Mouse (Mus musculus): ENCODE data around the gene Shisa9. TPM values are rescaled to one million over a fixed set of nuclear protein-coding genes. Genes with fewer than 3 reads are reported as not detected.

Gene Shisa9
- not detected for total RNA-seq (2023)

DNA sequence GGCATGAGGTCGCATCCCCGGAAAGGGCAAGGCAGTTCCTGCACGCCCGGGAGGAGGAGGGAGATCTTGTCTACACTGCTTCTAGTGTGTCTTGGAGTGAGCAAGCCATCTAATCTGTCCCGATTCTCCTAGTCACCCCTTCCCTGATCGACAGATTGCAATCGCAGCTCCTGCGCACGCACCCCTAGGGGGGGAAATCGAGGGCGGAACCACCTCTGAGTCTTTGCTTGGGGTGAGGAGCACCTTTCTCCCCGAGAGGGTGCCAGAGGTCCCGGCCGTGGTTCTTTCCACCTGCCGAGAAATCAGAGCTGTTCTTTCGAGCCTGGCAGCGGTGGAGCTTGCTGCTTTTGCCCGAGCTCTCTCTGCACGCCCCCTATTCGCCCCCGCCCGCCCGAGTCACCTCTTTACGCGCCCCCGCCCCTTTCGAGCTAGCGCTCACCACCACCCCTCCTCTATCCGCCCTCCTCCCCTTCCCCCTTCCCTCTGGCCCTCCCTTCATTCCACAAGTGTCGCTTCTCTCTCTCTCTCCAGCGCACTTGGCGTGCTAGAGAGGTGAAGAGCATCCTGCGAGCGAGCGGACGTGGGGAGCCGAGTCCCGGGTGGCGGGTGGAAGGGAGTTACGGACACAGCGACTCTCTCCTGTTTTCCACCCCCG is at the start of gene Shisa9:
Shisa9 (plus strand) TSS at position 498 of the 655 bp plus-strand sequence.

Other genes with a start within 250 kb of the Shisa9 start
- 6.3 TPM for gene Cpped1, start 74.7 kb upstream of the Shisa9 start, total RNA-seq (2023)